Mouse (Mus musculus) stomach, embryonic 14.5 days (tissue): Measurements from ENCODE around the gene Renbp. TPM values are rescaled to one million over a fixed set of nuclear protein-coding genes. Genes with fewer than 3 reads are reported as not detected.

Source experiments
- ATAC-seq: fragments of 200-750 bp; cut with Nextera tagmentation; 2 replicates; pipeline ENCODE4 v1.8.0; 2017; ENCODE audit warnings: low read depth, moderate TSS enrichment; ENCODE audit not compliant: insufficient number of reproducible peaks, insufficient read depth, low FRiP score
- H3K27ac ChIP-seq: fragments of 300-500 bp; sonication (generic); 2 replicates; pipeline ENCODE4 v1.5.1; 2014; ENCODE audit warnings: mild to moderate bottlenecking, low read length, moderate library complexity, mixed read lengths
- H3K27me3 ChIP-seq: fragments of 300-500 bp; sonication (generic); 2 replicates; pipeline ENCODE4 v1.6.1; 2014; ENCODE audit warnings: low read length, control low read depth, mixed read lengths; ENCODE audit not compliant: control insufficient read depth, insufficient read depth
- H3K36me3 ChIP-seq: fragments of 300-500 bp; sonication (generic); 2 replicates; pipeline ENCODE4 v1.6.1; 2014; ENCODE audit warnings: mild to moderate bottlenecking, control low read depth, low read length, moderate library complexity, mixed read lengths; ENCODE audit not compliant: control insufficient read depth, insufficient read depth
- H3K4me1 ChIP-seq: fragments of 300-500 bp; sonication (generic); 2 replicates; pipeline ENCODE4 v1.6.1; 2014; ENCODE audit warnings: low read length, control low read depth, mixed read lengths; ENCODE audit not compliant: control insufficient read depth, insufficient read depth
- H3K4me2 ChIP-seq: fragments of 300-500 bp; sonication (generic); replicated peaks from 2 replicates; pipeline ENCODE4 v1.6.1; 2014; ENCODE audit warnings: low read depth, low read length, control low read depth
- H3K4me3 ChIP-seq: fragments of 300-500 bp; sonication (generic); 2 replicates; pipeline ENCODE4 v1.5.1; 2014; ENCODE audit warnings: low read depth, low read length, control low read depth
- H3K9ac ChIP-seq: fragments of 300-500 bp; sonication (generic); replicated peaks from 2 replicates; pipeline ENCODE4 v1.6.1; 2014; ENCODE audit warnings: low read depth, mild to moderate bottlenecking, control low read depth, low read length, moderate library complexity, mixed read lengths
- H3K9me3 ChIP-seq: fragments of 300-500 bp; sonication (generic); 2 replicates; pipeline ENCODE4 v1.6.1; 2016; ENCODE audit warnings: low read depth, low read length, control low read depth; ENCODE audit not compliant: control insufficient read depth
- WGBS: fragments of 180-500 bp; shearing (Covaris S2); extraction: QIAGEN DNeasy Blood & Tissue Kit; methylation state at CpG from one replicate; pipeline ENCODE4 v1.1.7; 2014; 5-methylcytosine and 5-hydroxymethylcytosine counted together
- polyA plus RNA-seq: library from polyadenylated mRNA; unstranded; fragments of >200 nt; fragmentation: Nextera tagmentation; extraction: Ambion mirVana; gene quantifications from 2 replicates; pipeline ENCODE4 v1.2.1, GENCODE M21; 2014

Renbp gene
- polyA plus RNA-seq, 1 experiment from 2014 or later = 38.6 TPM

DNA sequence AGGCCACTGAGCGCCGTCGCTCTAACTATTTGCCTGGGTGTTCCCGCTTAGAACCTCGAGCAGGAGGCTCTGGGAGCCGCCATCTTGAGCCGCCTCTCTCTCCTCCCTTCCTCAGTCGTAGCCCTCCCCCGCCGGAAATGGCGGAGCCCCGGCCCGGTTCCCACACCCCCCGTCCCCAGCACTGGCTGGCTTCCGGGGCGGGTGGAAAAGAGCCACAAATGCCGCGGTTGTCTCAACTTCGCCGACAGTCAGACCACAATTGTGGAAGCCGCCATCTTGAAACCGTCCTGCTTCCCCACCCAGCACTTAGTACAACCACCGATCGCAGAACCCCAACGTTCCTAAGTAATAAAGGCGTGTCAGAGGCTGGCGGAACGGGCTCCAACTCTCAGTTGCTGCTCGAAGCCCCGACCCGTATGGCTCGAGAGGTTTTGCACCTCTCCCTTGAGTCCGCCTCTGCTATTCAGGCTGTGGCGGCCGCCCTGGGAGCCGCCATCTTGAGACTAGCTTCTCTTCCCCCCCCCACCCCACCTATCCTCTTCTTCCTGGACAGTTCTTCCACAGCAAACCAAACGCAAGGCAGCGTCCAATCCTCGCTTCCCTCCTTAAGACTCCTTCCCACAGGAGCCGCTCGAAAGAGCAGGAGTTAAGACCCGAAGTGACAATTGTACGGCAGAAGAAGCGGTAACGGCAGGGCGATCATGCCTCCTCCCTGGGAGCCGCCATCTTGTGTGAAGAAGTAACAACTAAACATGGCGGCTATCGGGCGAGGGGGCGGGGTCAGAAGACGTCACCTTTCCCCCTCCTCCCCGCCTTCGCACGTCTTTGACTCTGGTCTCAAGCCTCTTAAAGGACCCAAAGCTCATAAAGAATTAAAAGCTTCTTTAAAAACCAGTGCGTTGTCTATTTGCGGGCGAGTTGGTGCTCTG lies 35.9 kb upstream of the Renbp start, which contains the start of gene Hcfc1:
Gene Hcfc1, minus strand, starts transcription at position 110 of the 929 bp plus-strand sequence.
- Histone ChIP-seq H3K4me1 (0 out of 2 replicates have a peak, but pooled peaks cover 3% of the 10 kb centered on the region), H3K27me3 (no peaks in the 10 kb centered on the region), H3K4me3 (peak within 1 kb of the TSS; percentile 62), H3K4me2 (peak within 1 kb of the TSS; percentile 58), H3K27ac (peak within 1 kb of the TSS; percentile 99), H3K36me3 (no peaks in the 10 kb centered on the region; the same call in 1 of the 2 replicates), H3K9me3 (no peaks in the 10 kb centered on the region), H3K9ac (peak within 1 kb of the TSS; percentile 65)
- 15% methylated on average over 57 of the region's 58 CpGs for WGBS
- ATAC-seq = peak; percentile 81

GRCm38 (mm10) chrX:73965307-73965706 lies 34.7 kb upstream of the Renbp start:
- Histone ChIP-seq H3K9ac (peak overlapping the region; percentile 55), H3K27me3 (no peaks in the 10 kb centered on the region), H3K4me2 (peak overlapping the region; percentile 58), H3K36me3 (no peaks in the 10 kb centered on the region; the same call in 1 of the 2 replicates), H3K9me3 (no peaks in the 10 kb centered on the region), H3K4me3 (peak overlapping the region; percentile 62), H3K4me1 (0 out of 2 replicates have a peak, but pooled peaks cover 3% of the 10 kb centered on the region), H3K27ac (peak overlapping the region; percentile 99)
- 22% methylated on average over 20 of the region's 20 CpGs for WGBS
- no peak for ATAC-seq

DNA sequence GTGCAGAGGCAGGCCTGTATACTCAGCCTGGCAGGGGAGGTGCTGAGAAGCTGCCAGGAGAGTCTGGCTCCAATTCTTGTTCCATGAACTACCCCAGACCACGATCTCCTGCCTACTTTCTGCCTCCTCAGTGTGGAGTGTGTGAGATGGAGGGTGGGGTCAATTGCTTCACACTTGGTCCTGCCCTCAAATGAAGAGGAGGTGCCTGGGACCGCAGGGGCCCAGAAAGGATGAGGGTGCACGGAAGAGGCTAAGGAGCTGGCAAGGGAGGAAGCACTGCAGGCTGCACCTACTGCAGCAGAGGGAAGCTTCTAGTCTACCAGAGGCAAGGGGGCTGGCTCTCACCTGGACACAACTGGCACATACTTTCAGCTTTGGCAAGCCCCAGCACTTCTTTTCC lies 33.7 kb upstream of the Renbp start:
- no peaks in the 10 kb centered on the region for H3K9me3 ChIP-seq
- H3K4me1 ChIP-seq = 0 out of 2 replicates have a peak, but pooled peaks cover 3% of the 10 kb centered on the region
- ATAC-seq = no peak
- no peaks in the 10 kb centered on the region for H3K27me3 ChIP-seq
- peak overlapping the region; percentile 62 for H3K4me3 ChIP-seq
- H3K4me2 ChIP-seq = peak overlapping the region; percentile 58
- H3K9ac ChIP-seq = no peak overlapping the region
- no peak overlapping the region for H3K27ac ChIP-seq
- H3K36me3 ChIP-seq = peaks cover 3% of the 10 kb centered on the region; the same call in 1 of the 2 replicates
- 21% methylated on average over 3 of the region's 3 CpGs for WGBS

DNA sequence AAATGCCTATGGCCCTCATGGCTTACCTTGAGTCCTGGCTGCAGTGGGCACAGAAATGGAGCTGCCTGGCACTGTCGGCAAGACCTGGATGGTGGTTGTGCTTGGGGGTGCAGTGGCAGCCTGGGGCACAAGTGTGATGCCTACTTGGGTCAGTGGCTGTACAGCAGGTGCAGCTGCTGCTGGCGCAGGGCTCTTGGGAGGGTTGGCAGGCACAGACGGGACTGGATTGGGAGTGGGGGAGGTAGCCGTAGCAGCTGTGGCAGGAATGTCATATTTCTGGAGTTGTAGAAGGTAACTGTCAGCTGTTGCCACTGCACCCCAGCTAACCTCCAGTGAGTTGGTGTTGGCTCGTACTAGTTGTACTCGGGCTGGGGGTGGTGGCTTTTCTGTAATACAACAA lies 24.3 kb upstream of the Renbp start:
- Histone ChIP-seq H3K4me2 (no peak overlapping the region), H3K36me3 (peaks cover 58% of the 10 kb centered on the region), H3K9me3 (no peaks in the 10 kb centered on the region), H3K27ac (no peak overlapping the region), H3K4me1 (no peaks in the 10 kb centered on the region), H3K27me3 (no peaks in the 10 kb centered on the region), H3K9ac (no peak overlapping the region), H3K4me3 (no peak overlapping the region)
- WGBS = 99% methylated on average over 5 of the region's 6 CpGs
- ATAC-seq = no peak

DNA sequence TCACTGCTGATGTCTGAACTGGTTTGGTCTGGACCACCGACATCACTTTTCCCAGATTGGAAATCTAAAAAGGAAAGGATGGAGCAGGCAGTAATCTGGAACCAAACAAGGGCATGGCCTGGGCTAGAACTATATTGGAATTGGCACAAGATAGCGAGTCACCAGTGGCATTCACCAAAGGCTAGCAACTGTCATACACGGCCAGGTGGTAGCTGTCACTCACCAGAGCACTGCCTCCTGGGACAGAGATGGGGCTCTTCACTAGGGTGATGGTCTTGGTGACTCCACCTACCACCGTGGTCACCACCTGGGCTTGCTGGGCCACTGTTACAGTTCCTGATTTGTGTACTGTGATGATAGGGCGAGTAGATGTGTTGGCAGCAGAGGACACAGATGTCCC lies 22.0 kb upstream of the Renbp start:
- H3K9ac ChIP-seq = no peak overlapping the region
- H3K36me3 ChIP-seq = peaks cover 66% of the 10 kb centered on the region
- no peak overlapping the region for H3K27ac ChIP-seq
- H3K4me3 ChIP-seq = no peak overlapping the region
- H3K4me1 ChIP-seq = no peaks in the 10 kb centered on the region
- no peak for ATAC-seq
- no peak overlapping the region for H3K4me2 ChIP-seq
- WGBS = 85% methylated on average over 5 of the region's 5 CpGs
- H3K27me3 ChIP-seq = no peaks in the 10 kb centered on the region
- H3K9me3 ChIP-seq = no peaks in the 10 kb centered on the region

- 95% methylated on average over 10 of the region's 10 CpGs for WGBS
- no peak overlapping the region for H3K27ac ChIP-seq
- no peaks in the 10 kb centered on the region for H3K9me3 ChIP-seq
- H3K4me3 ChIP-seq = no peak overlapping the region
- no peaks in the 10 kb centered on the region for H3K27me3 ChIP-seq
- no peak for ATAC-seq
- no peak overlapping the region for H3K4me2 ChIP-seq
- H3K4me1 ChIP-seq = no peaks in the 10 kb centered on the region
- H3K9ac ChIP-seq = no peak overlapping the region
- H3K36me3 ChIP-seq = peaks cover 56% of the 10 kb centered on the region
These were observed 18.7 kb upstream of the Renbp start for GRCm38 (mm10) chrX:73949341-73949740.

- H3K4me1 ChIP-seq = no peaks in the 10 kb centered on the region
- peak; percentile 21; the same call in 1 of the 2 replicates for ATAC-seq
- peaks cover 58% of the 10 kb centered on the region for H3K36me3 ChIP-seq
- no peak overlapping the region for H3K9ac ChIP-seq
- H3K9me3 ChIP-seq = no peaks in the 10 kb centered on the region
- H3K27me3 ChIP-seq = no peaks in the 10 kb centered on the region
- WGBS = 36% methylated on average over 4 of the region's 4 CpGs
- H3K4me3 ChIP-seq = no peak overlapping the region
- H3K27ac ChIP-seq = no peak overlapping the region
- H3K4me2 ChIP-seq = no peak overlapping the region
These were observed 18.0 kb upstream of the Renbp start for GRCm38 (mm10) chrX:73948647-73949046.

GRCm38 (mm10) chrX:73946896-73947295 lies 16.2 kb upstream of the Renbp start:
- H3K9ac ChIP-seq = no peak overlapping the region
- no peaks in the 10 kb centered on the region for H3K4me1 ChIP-seq
- H3K4me2 ChIP-seq = no peak overlapping the region
- no peaks in the 10 kb centered on the region for H3K9me3 ChIP-seq
- no peaks in the 10 kb centered on the region for H3K27me3 ChIP-seq
- H3K4me3 ChIP-seq = no peak overlapping the region
- peaks cover 52% of the 10 kb centered on the region for H3K36me3 ChIP-seq
- no peak overlapping the region for H3K27ac ChIP-seq
- ATAC-seq = no peak
- WGBS = 77% methylated on average over 6 of the region's 6 CpGs
